Mouse (Mus musculus): ENCODE measurements around the gene Kcnh2. TPM values are rescaled to one million over a fixed set of nuclear protein-coding genes. Genes with fewer than 3 reads are reported as not detected.
"Not testable (repeated sequence)": the region's sequence is repeated elsewhere in the genome, so short reads cannot be mapped to it uniquely, and the experiment has no call there.

Gene Kcnh2
- 27.1 and 35.3 TPM in 2 replicates for polyA plus RNA-seq (2016; fragmentation: Nextera tagmentation; extraction: Ambion mirVana)

DNA sequence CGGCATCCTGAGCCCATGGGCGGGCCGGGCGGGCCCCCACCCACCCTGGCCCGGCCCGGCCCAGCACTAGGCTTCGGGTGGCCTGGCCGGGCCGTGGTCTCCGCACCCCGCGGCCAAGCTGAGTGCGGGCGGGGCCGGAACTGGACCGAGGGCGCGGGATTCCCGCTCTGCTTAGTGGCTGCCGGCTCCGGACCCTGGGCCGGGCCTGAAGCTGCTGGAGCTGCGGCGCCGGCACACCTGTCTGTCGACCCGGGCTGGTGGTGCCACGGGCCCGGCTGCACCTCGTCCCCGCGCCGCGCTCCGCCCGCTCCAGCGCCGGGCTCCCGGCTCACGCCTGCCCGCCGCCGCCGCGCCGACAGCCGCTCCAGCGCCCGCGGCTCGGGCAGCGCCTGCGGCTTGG, at the start of gene Kcnh2:
Gene Kcnh2 (minus strand): TSS at position 327 of the 400 bp plus-strand sequence.
- Histone ChIP-seq H3K4me3 (peak within 1 kb of the TSS; percentile 80), H3K27ac (replicated peaks) (peak within 1 kb of the TSS; percentile 91), H3K27me3 (ENCODE audit: low read depth, poor library complexity, severe bottlenecking) (peaks cover 85% of the 10 kb centered on the region), H3K36me3 (0 out of 2 replicates have a peak, but pooled peaks cover under 1% of the 10 kb centered on the region), H3K4me1 (peaks cover 76% of the 10 kb centered on the region), H3K9me3 (replicated peaks) (no peaks in the 10 kb centered on the region)
- no peak for DNase-seq (ENCODE audit: low spot score)
- 2% methylated on average over 49 of the region's 53 CpGs for WGBS

DNA sequence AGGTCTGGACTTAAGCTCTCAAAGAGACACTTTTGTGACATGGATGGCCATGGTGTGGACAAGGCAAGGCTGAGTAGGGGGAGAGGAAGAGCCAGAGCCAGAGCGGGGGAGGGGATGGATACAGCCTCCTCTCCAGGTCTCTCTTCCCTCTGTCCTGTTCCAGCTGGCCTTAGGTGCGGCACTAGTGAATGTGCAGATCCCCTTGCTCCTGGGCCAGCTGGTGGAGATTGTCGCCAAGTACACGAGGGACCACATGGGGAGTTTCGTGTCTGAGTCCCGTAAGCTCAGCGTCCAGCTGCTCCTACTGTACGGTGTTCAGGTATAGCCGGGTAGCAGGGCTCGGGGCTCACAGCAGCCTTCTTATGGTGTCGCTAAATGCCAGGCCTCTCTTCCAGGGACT, 49.0 kb upstream of the Kcnh2 start:
- DNase-seq (ENCODE audit: low spot score): no peak
- no peaks in the 10 kb centered on the region for H3K9me3 ChIP-seq (replicated peaks)
- no peak overlapping the region for H3K4me3 ChIP-seq
- WGBS: 87% methylated on average over 11 of the region's 11 CpGs
- H3K4me1 ChIP-seq: 0 out of 2 replicates have a peak, but pooled peaks cover 3% of the 10 kb centered on the region
- no peak overlapping the region for H3K27ac ChIP-seq (replicated peaks)
- no peaks in the 10 kb centered on the region for H3K27me3 ChIP-seq (ENCODE audit: low read depth, poor library complexity, severe bottlenecking)
- peaks cover 58% of the 10 kb centered on the region for H3K36me3 ChIP-seq

GRCm38 (mm10) chr5:24399686-24400085, 48.3 kb upstream of the Kcnh2 start:
- H3K9me3 ChIP-seq (replicated peaks): no peaks in the 10 kb centered on the region
- 92% methylated on average over 10 of the region's 10 CpGs for WGBS
- H3K4me1 ChIP-seq: peaks cover 7% of the 10 kb centered on the region
- no peak for DNase-seq (ENCODE audit: low spot score)
- no peak overlapping the region for H3K27ac ChIP-seq (replicated peaks)
- H3K36me3 ChIP-seq: peaks cover 53% of the 10 kb centered on the region
- H3K27me3 ChIP-seq (ENCODE audit: low read depth, poor library complexity, severe bottlenecking): no peaks in the 10 kb centered on the region
- no peak overlapping the region for H3K4me3 ChIP-seq

DNA sequence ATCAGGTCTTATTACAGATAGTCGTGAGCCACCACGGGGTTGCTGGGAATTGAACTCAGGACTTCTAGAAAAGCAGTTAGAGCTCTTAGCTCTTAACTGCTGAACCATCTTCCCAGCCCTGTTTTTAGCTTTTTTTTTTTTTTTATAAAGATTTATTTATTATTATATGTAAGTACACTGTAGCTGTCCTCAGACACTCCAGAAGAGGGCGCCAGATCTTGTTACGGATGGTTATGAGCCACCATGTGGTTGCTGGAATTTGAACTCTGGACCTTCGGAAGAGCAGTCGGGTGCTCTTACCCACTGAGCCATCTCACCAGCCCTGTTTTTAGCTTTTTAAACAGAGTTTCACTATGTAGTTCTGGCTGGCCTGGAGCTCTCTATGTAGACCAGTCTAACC, 44.9 kb upstream of the Kcnh2 start:
- not testable (repeated sequence) for H3K9me3 ChIP-seq (replicated peaks); H3K27me3 ChIP-seq (ENCODE audit: low read depth, poor library complexity, severe bottlenecking); DNase-seq (ENCODE audit: low spot score); H3K27ac ChIP-seq (replicated peaks); H3K4me3 ChIP-seq
- Histone ChIP-seq H3K4me1 (peaks cover 21% of the 10 kb centered on the region), H3K36me3 (peaks cover 20% of the 10 kb centered on the region)
- WGBS: 94% methylated on average over 6 of the region's 6 CpGs

- Histone ChIP-seq H3K36me3 (peaks cover 4% of the 10 kb centered on the region; the same call in 1 of the 2 replicates), H3K9me3 (replicated peaks) (no peaks in the 10 kb centered on the region), H3K27ac (replicated peaks) (peak overlapping the region; percentile 92), H3K4me1 (peaks cover 24% of the 10 kb centered on the region), H3K4me3 (peak overlapping the region; percentile 68), H3K27me3 (ENCODE audit: low read depth, poor library complexity, severe bottlenecking) (peaks cover 16% of the 10 kb centered on the region)
- DNase-seq (ENCODE audit: low spot score): peak; percentile 95
- WGBS: 1% methylated on average over 36 of the region's 36 CpGs
These were observed 42.9 kb upstream of the Kcnh2 start for GRCm38 (mm10) chr5:24394165-24394894.

DNA sequence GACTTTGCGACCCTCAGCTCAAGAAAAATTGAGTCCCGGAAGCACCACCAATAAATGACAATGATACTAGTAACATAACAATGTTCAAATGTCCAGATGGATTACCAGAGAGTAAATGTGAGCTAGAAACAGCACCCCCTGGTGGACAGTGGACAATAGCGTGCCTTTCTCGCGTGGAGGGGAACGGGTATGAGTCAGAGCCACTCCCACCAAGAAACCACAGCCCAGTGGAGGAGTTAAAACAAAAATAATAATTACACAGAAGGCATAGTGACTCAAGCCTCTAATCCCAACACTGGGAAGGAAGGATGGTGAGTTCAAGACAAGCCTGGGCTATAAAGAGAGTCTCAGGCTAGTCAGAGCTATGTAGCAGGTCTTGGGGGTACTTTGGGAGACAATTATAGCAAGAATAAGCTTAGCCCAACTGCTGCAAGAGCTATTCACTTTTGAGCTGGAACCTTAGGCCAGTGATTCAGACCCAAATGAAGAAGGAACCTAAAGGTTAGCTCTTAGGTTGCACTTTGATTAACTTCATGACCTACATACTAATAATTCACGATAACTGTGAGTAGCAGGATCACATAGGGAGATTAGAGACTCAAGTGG, 42.1 kb upstream of the Kcnh2 start, which contains the start of gene Abcb8:
Gene Abcb8 (plus strand): TSS at position 272 of the 606 bp plus-strand sequence.
- peaks cover 25% of the 10 kb centered on the region for H3K27me3 ChIP-seq (ENCODE audit: low read depth, poor library complexity, severe bottlenecking)
- H3K9me3 ChIP-seq (replicated peaks): no peaks in the 10 kb centered on the region
- H3K4me3 ChIP-seq: peak within 1 kb of the TSS; percentile 68
- peaks cover 30% of the 10 kb centered on the region for H3K4me1 ChIP-seq
- peaks cover 4% of the 10 kb centered on the region; the same call in 1 of the 2 replicates for H3K36me3 ChIP-seq
- WGBS: 20% methylated on average over 7 of the region's 7 CpGs
- H3K27ac ChIP-seq (replicated peaks): peak within 1 kb of the TSS; percentile 92
- DNase-seq (ENCODE audit: low spot score): peak; percentile 81

- Histone ChIP-seq H3K36me3 (peaks cover 4% of the 10 kb centered on the region; the same call in 1 of the 2 replicates), H3K4me3 (no peak overlapping the region), H3K4me1 (peaks cover 38% of the 10 kb centered on the region), H3K9me3 (replicated peaks) (no peaks in the 10 kb centered on the region), H3K27me3 (ENCODE audit: low read depth, poor library complexity, severe bottlenecking) (peaks cover 32% of the 10 kb centered on the region), H3K27ac (replicated peaks) (no peak overlapping the region)
- WGBS: 83% methylated on average over 7 of the region's 7 CpGs
- no peak for DNase-seq (ENCODE audit: low spot score)
These were observed 41.3 kb upstream of the Kcnh2 start for GRCm38 (mm10) chr5:24392724-24393123.

DNA sequence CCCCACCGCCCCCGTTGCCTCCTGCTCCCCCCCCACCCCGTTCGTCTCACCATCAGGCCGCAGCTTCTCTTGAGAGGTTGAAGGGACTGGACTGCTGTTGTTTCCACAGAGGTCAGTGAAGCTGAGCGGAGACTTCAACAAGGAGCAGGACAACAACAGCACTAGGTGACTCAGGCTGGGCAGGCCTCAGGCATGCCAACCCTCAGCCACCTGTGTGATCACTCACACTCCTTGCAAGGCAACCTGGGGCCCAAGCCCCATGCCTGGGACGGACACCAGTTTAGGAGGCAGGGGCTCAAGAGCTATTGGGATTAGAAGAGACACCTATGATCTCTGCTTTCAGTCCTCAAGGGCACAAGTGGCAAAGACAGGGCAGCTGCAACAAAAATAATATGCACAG, 40.5 kb upstream of the Kcnh2 start, which contains the start of gene Atg9b:
Gene Atg9b (minus strand): TSS at position 280 of the 400 bp plus-strand sequence.
- Histone ChIP-seq H3K4me3 (no peak within 1 kb of the TSS), H3K9me3 (replicated peaks) (no peaks in the 10 kb centered on the region), H3K27me3 (ENCODE audit: low read depth, poor library complexity, severe bottlenecking) (peaks cover 41% of the 10 kb centered on the region), H3K27ac (replicated peaks) (no peak within 1 kb of the TSS), H3K36me3 (peaks cover 4% of the 10 kb centered on the region; the same call in 1 of the 2 replicates), H3K4me1 (peaks cover 47% of the 10 kb centered on the region)
- 89% methylated on average over 7 of the region's 7 CpGs for WGBS
- no peak for DNase-seq (ENCODE audit: low spot score)

DNA sequence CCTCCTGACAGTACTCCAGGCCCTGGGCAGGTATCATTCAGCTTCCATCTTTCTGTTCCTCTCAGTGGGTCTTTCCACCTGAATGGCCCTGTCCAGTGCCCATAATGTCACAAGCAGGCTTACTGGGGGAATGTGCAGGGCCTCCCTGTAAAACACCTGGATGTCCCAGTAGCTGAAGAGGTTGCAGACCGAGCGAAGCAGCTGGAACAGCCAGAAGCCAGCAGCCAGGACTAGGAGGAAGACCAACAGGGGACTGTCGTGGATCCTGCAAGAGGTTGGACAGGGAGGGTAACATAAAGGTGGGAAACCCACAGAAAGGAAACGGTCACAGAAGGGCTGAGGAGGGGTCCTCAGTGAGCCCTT, 38.2 kb upstream of the Kcnh2 start:
- WGBS: 81% methylated on average over 4 of the region's 4 CpGs
- H3K27me3 ChIP-seq (ENCODE audit: low read depth, poor library complexity, severe bottlenecking): peaks cover 63% of the 10 kb centered on the region
- DNase-seq (ENCODE audit: low spot score): no peak
- peak overlapping the region; percentile 46; the same call in 1 of the 2 replicates for H3K27ac ChIP-seq (replicated peaks)
- H3K4me1 ChIP-seq: peaks cover 52% of the 10 kb centered on the region
- no peaks in the 10 kb centered on the region for H3K9me3 ChIP-seq (replicated peaks)
- H3K36me3 ChIP-seq: no peaks in the 10 kb centered on the region
- H3K4me3 ChIP-seq: no peak overlapping the region

DNA sequence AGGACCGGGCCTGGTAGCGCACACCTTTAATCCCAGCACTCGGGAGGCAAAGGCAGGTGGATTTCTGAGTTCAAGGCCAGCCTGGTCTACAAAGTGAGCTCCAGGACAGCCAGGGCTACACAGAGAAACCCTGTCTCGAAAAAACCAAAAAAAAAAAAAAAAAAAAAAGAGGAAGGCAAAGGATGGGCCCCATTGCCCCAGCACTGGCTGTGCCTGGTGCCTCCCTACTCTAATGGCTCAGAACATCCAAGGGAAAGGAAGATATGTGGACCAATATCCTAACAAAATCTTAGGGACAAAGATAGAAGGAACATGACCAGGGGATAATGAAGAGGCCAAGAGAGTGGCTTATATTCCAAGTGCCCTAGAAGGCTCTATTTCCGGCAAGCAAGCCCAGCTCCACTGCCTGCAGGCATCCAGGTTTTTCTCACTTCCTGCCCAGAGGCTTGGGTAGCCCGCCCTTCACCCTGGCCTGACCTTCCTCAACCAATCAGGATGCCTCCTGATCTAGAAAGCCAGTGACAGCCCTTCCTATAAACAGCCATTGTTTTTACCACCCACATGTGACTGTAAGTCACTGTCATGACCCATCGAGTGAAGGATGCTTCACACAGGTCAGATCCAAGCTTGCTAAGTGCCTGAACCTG, 37.7 kb upstream of the Kcnh2 start:
- 55% methylated on average over 7 of the region's 7 CpGs for WGBS
- peak; percentile 31 for DNase-seq (ENCODE audit: low spot score)
- peak overlapping the region; percentile 46; the same call in 1 of the 2 replicates for H3K27ac ChIP-seq (replicated peaks)
- H3K4me3 ChIP-seq: no peak overlapping the region
- H3K36me3 ChIP-seq: no peaks in the 10 kb centered on the region
- H3K4me1 ChIP-seq: peaks cover 52% of the 10 kb centered on the region
- no peaks in the 10 kb centered on the region for H3K9me3 ChIP-seq (replicated peaks)
- H3K27me3 ChIP-seq (ENCODE audit: low read depth, poor library complexity, severe bottlenecking): peaks cover 68% of the 10 kb centered on the region

GRCm38 (mm10) chr5:24388246-24388915, 37.0 kb upstream of the Kcnh2 start:
- WGBS: 24% methylated on average over 26 of the region's 26 CpGs
- peaks cover 68% of the 10 kb centered on the region for H3K27me3 ChIP-seq (ENCODE audit: low read depth, poor library complexity, severe bottlenecking)
- H3K27ac ChIP-seq (replicated peaks): peak overlapping the region; percentile 78
- no peaks in the 10 kb centered on the region for H3K9me3 ChIP-seq (replicated peaks)
- peak overlapping the region; percentile 61 for H3K4me3 ChIP-seq
- H3K36me3 ChIP-seq: no peaks in the 10 kb centered on the region
- no peak for DNase-seq (ENCODE audit: low spot score)
- peaks cover 52% of the 10 kb centered on the region for H3K4me1 ChIP-seq
